Comparison of ENCODE assay signal across 8 mouse cellular contexts in the genomic region with DNA sequence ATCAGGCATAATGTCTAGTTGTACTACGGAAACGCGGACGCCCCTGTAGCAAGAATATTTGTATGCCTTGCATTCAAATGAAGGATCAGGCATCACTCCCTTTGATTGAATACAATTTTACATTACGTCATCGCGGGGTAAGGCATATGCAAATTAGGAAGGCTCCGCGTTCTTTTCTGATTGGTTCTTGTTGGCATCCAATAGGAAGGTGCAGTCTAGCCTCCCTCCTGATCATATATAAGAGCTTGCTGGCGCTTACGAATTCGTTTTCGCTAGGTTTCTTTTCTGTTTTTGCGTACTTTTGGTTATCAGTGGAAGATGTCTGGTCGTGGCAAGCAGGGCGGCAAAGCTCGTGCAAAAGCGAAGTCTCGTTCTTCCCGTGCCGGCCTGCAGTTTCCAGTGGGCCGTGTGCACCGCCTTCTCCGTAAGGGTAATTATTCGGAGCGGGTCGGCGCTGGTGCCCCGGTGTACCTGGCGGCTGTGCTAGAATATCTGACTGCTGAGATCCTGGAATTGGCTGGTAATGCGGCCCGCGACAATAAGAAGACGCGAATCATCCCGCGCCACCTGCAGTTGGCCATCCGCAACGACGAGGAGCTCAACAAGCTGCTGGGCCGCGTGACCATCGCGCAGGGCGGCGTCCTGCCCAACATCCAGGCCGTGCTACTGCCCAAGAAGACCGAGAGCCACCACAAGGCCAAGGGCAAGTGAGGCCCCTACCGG. TPM values are rescaled to one million over a fixed set of nuclear protein-coding genes. Genes with fewer than 3 reads are reported as not detected.
DNase-seq lines count a peak whose midpoint lies in the region; ATAC-seq and TF ChIP-seq lines count a peak whose summit lies in the region.

A gene (plus strand): TSS at position 266 of the 723 bp plus-strand sequence.
A gene (plus strand): TSS at position 266 of the 723 bp plus-strand sequence.

- H3K9me3 ChIP-seq in ES-Bruce4 (replicated peaks; ENCODE audit: control insufficient read depth, insufficient read depth, low read length, poor library complexity, severe bottlenecking): no peaks in the 10 kb centered on the region
- no peaks in the 10 kb centered on the region for H3K9me3 ChIP-seq in forebrain, embryonic 13.5 days (replicated peaks)
- H3K9me3 ChIP-seq in liver, postnatal 0 days (ENCODE audit: low read length): no peaks in the 10 kb centered on the region
- H3K9me3 ChIP-seq in neural tube, embryonic 14.5 days (ENCODE audit: control insufficient read depth, low read length): no peaks in the 10 kb centered on the region

- peak within 1 kb of the TSS; percentile 90 for H3K27ac ChIP-seq in ES-Bruce4 (ENCODE audit: insufficient read depth, low read length)
- H3K27ac ChIP-seq in forebrain, embryonic 13.5 days: peak within 1 kb of the TSS; percentile 100
- H3K27ac ChIP-seq in liver, postnatal 0 days (ENCODE audit: low read depth): peak within 1 kb of the TSS; percentile 99
- peak within 1 kb of the TSS; percentile 100 for H3K27ac ChIP-seq in neural tube, embryonic 14.5 days (ENCODE audit: low read depth, low read length)

- no peaks in the 10 kb centered on the region for H3K4me1 ChIP-seq in ES-Bruce4 (ENCODE audit: control insufficient read depth, insufficient read depth, low read length)
- peaks cover 64% of the 10 kb centered on the region for H3K4me1 ChIP-seq in forebrain, embryonic 13.5 days
- peaks cover 29% of the 10 kb centered on the region for H3K4me1 ChIP-seq in liver, postnatal 0 days (ENCODE audit: insufficient read depth)
- H3K4me1 ChIP-seq in neural tube, embryonic 14.5 days (ENCODE audit: control insufficient read depth, insufficient read depth, low read length): peaks cover 38% of the 10 kb centered on the region

- H3K27me3 ChIP-seq in ES-Bruce4 (ENCODE audit: control insufficient read depth, insufficient read depth, low read length, poor library complexity, severe bottlenecking): no peaks in the 10 kb centered on the region
- no peaks in the 10 kb centered on the region for H3K27me3 ChIP-seq in forebrain, embryonic 13.5 days
- H3K27me3 ChIP-seq in liver, postnatal 0 days (ENCODE audit: insufficient read depth, low read length): peaks cover 9% of the 10 kb centered on the region
- no peaks in the 10 kb centered on the region for H3K27me3 ChIP-seq in neural tube, embryonic 14.5 days (ENCODE audit: control insufficient read depth, insufficient read depth, low read length)

- peak within 1 kb of the TSS; percentile 97 for H3K4me3 ChIP-seq in ES-Bruce4 (ENCODE audit: low read depth, low read length)
- H3K4me3 ChIP-seq in forebrain, embryonic 13.5 days: peak within 1 kb of the TSS; percentile 95
- H3K4me3 ChIP-seq in liver, postnatal 0 days (ENCODE audit: low read depth, low read length): peak within 1 kb of the TSS; percentile 89
- peak within 1 kb of the TSS; percentile 83 for H3K4me3 ChIP-seq in neural tube, embryonic 14.5 days (ENCODE audit: low read depth, low read length)

- DNase-seq in heart, postnatal 10 days: peak; percentile 91 to 93
- DNase-seq in large intestine, adult 2 months (ENCODE audit: low read depth, low spot score): peak; percentile 89
- DNase-seq in liver, postnatal 0 days: peak; percentile 86
- peak; percentile 90 for DNase-seq in testis, postnatal 10 days (ENCODE audit: low spot score)

- no peaks in the 10 kb centered on the region for H3K36me3 ChIP-seq in ES-Bruce4 (ENCODE audit: control insufficient read depth, insufficient read depth, low read length, poor library complexity, severe bottlenecking)
- H3K36me3 ChIP-seq in forebrain, embryonic 13.5 days (ENCODE audit: poor library complexity, severe bottlenecking): peaks cover 12% of the 10 kb centered on the region
- peaks cover 19% of the 10 kb centered on the region for H3K36me3 ChIP-seq in liver, postnatal 0 days (replicated peaks; ENCODE audit: insufficient read depth, low read length)
- H3K36me3 ChIP-seq in neural tube, embryonic 14.5 days (ENCODE audit: control insufficient read depth, insufficient read depth, low read length): no peaks in the 10 kb centered on the region

- intact Hi-C loops in heart, postnatal 10 days (cut with DNase I): no loop called here

- WGBS in forebrain, embryonic 13.5 days: under 1% methylated on average over 49 of the region's 49 CpGs
- WGBS in large intestine, adult 2 months: under 1% methylated on average over 49 of the region's 49 CpGs
- WGBS in liver, postnatal 0 days (ENCODE audit: insufficient replicate concordance): under 1% methylated on average over 46 of the region's 49 CpGs
- WGBS in neural tube, embryonic 14.5 days: under 1% methylated on average over 49 of the region's 49 CpGs

- peak within 1 kb of the TSS; percentile 83 for H3K9ac ChIP-seq in ES-Bruce4 (ENCODE audit: low read depth, poor library complexity, severe bottlenecking)
- peak within 1 kb of the TSS; percentile 100 for H3K9ac ChIP-seq in forebrain, embryonic 13.5 days
- peak within 1 kb of the TSS; percentile 99 for H3K9ac ChIP-seq in liver, postnatal 0 days (replicated peaks)
- H3K9ac ChIP-seq in neural tube, embryonic 14.5 days (replicated peaks; ENCODE audit: low read depth, low read length): peak within 1 kb of the TSS; percentile 96

- peak; percentile 84 for ATAC-seq in cerebellum, adult (ENCODE audit: insufficient number of reproducible peaks, low FRiP score, low TSS enrichment)
- peak; percentile 90 for ATAC-seq in forebrain, embryonic 13.5 days
- ATAC-seq in liver, postnatal 0 days: peak; percentile 89
- peak; percentile 90 for ATAC-seq in neural tube, embryonic 14.5 days (ENCODE audit: low read depth)

- H3K4me2 ChIP-seq in forebrain, embryonic 13.5 days: peak within 1 kb of the TSS; percentile 91
- peak within 1 kb of the TSS; percentile 84 for H3K4me2 ChIP-seq in liver, postnatal 0 days (ENCODE audit: low read depth, low read length)
- peak within 1 kb of the TSS; percentile 84 for H3K4me2 ChIP-seq in neural tube, embryonic 14.5 days (ENCODE audit: low read depth, low read length)

- peak; percentile 98 for TF ChIP-seq POLR2A in ES-Bruce4 (IDR thresholded peaks at IDR 0.05; ENCODE audit: insufficient read depth, low read length)

- TF ChIP-seq EP300 in ES-Bruce4 (IDR thresholded peaks at IDR 0.05; ENCODE audit: insufficient read depth, low read depth, low read length): no peak
- TF ChIP-seq EP300 in liver, postnatal 0 days (IDR thresholded peaks at IDR 0.05; ENCODE audit: low read depth): peak; percentile 91

- peak; percentile 10 for TF ChIP-seq CTCF in ES-Bruce4 (IDR thresholded peaks at IDR 0.05; ENCODE audit: low read depth, low read length)
- peak; percentile 75 for TF ChIP-seq CTCF in liver, postnatal 0 days (IDR thresholded peaks at IDR 0.05; ENCODE audit: low read depth)

RNA-seq across cellular contexts. Expression of the first gene that starts in this region (rescaled TPM):
- 2.9 and 3.7 TPM in 2 replicates for polyA plus RNA-seq in ES-Bruce4 (2011; ENCODE audit: insufficient read depth, insufficient read length, low read depth, missing spikeins)
- 126 and 132 TPM in 2 replicates for polyA plus RNA-seq in forebrain, embryonic 13.5 days (2015; fragmentation: Nextera tagmentation; extraction: Ambion mirVana)
- total RNA-seq in heart, postnatal 10 days (2021): 10 to 100 TPM; 33.2 to 36.7 TPM
- 11.6 and 13.1 TPM in 2 replicates for polyA plus RNA-seq in large intestine, adult 2 months (2012; rRNA removed)
- 14.3 and 14.8 TPM in 2 replicates for polyA plus RNA-seq in liver, postnatal 0 days (2015; fragmentation: Nextera tagmentation; extraction: Ambion mirVana)
- 80.7 and 98.2 TPM in 2 replicates for polyA plus RNA-seq in neural tube, embryonic 14.5 days (2014; fragmentation: Nextera tagmentation; extraction: Ambion mirVana)

RNA-seq across cellular contexts. Expression of the second gene that starts in this region (rescaled TPM):
- not detected in 2 replicates for polyA plus RNA-seq in ES-Bruce4 (2011; ENCODE audit: insufficient read depth, insufficient read length, low read depth, missing spikeins)
- polyA plus RNA-seq in forebrain, embryonic 13.5 days (2015; fragmentation: Nextera tagmentation; extraction: Ambion mirVana): 0.96 and 1.3 TPM in 2 replicates
- total RNA-seq in heart, postnatal 10 days (2021): under 1 TPM; 0.12 to 0.22 TPM
- polyA plus RNA-seq in large intestine, adult 2 months (2012; rRNA removed): 0.15 and 0.22 TPM in 2 replicates
- 0.11 and 0.15 TPM in 2 replicates for polyA plus RNA-seq in liver, postnatal 0 days (2015; fragmentation: Nextera tagmentation; extraction: Ambion mirVana)
- polyA plus RNA-seq in neural tube, embryonic 14.5 days (2014; fragmentation: Nextera tagmentation; extraction: Ambion mirVana): 0.80 and 1.5 TPM in 2 replicates

Comparison
In these comparisons a context has a peak if more than half of its experiments do, and no peak if none do; other contexts are left out.
1. Peak in every context shown above with its lines: DNase-seq, ATAC-seq, H3K4me3 ChIP-seq and H3K27ac ChIP-seq.